Mouse (Mus musculus) thymus, postnatal 10 days (tissue): Measurements from ENCODE around the gene Ralb.

Source experiments
- DNase-seq, 2 experiments: peaks; one replicate each; pipeline ENCODE4 v3.0.0; 2021; ENCODE audit warnings: low spot score in 2 of 2

Gene Ralb

GRCm38 (mm10) chr1:119523826-119524225 is 19.2 kb upstream of the Ralb start:
- DNase-seq, result no peak

GRCm38 (mm10) chr1:119523369-119523768 is 18.8 kb upstream of the Ralb start:
- no peak for DNase-seq

DNA sequence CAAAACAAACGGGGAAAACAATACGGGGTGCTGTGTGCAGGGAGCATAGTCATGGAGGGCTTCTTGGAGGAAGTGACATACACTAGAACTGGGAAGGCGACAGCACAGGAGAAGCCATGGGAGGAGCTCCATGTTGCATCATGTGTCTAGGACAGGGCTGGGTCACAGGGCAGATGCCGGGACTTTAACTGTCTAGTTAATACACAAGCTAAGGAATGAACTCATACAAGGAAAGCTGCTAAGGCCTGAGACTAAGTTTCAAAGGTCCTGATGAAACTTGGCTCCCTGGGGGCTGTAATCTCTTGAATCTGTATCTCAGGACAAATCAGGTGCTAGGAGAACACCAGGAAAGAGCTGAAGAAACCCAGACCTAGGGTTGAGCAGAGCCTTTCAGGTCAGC is 18.1 kb upstream of the Ralb start:
- no peak for DNase-seq

- no peak for DNase-seq
Measured at GRCm38 (mm10) chr1:119521681-119522080, 17.1 kb upstream of the Ralb start.

DNA sequence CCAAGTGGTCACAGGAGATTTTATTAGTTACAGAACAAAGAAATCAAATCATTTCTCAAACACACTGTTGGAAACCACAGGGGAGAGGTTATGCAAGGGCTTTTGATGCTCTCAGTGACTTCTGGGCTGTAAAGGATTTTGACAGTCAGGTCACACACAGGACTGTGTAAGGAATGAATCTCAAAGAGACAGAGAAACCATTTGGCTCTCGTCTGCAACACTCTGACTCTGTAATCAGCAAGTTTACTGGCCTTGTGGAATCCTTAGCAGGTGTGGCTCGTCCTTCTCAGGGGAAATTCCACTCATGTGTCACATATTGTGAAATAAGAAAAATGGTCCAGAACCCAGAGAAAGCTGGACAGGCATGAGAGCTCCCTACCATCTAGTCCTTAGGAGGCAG is 16.4 kb upstream of the Ralb start:
- DNase-seq, result no peak

GRCm38 (mm10) chr1:119519286-119519685 is 14.7 kb upstream of the Ralb start:
- no peak for DNase-seq

DNA sequence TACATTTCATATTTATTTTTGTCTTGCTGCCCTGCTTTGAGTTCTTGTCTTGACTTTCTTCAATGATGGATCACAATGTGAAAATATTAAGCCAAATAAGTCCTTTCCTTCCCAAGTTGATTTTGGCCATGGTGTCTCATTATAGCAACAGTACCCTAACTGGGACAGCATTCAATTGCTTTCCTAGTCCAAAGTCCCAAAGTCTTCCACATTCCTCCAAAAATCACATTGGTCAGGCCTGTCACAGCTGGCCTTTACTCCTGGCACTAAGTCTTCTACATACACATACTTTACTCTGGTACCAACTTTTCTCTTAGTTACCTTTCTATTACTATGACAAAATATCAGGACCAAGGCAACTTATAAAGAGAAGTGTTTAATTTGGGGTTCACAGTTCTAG is 14.2 kb upstream of the Ralb start:
- DNase-seq, result no peak

DNA sequence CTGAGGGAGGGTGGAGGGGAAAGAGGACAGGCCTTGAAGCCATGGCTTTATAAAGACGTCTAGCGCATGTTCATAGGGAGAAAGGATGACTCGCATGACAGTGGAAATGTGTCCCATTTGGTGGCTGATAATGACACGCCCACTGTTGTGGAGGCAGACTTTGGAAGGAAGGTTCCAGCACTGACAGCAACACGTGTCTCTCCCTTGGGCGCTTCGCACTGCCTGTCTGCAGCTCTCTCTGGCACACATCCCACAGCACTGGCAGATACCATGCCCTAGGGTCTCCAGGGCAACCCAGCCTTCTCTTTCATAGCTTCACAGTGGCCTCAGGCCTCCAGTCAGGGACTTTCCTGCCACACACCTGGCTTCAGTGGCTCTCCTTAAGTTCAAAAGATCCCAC is 13.5 kb upstream of the Ralb start:
- DNase-seq, result no peak

- DNase-seq, result no peak
Measured at GRCm38 (mm10) chr1:119510857-119511256, 6.3 kb upstream of the Ralb start.

DNA sequence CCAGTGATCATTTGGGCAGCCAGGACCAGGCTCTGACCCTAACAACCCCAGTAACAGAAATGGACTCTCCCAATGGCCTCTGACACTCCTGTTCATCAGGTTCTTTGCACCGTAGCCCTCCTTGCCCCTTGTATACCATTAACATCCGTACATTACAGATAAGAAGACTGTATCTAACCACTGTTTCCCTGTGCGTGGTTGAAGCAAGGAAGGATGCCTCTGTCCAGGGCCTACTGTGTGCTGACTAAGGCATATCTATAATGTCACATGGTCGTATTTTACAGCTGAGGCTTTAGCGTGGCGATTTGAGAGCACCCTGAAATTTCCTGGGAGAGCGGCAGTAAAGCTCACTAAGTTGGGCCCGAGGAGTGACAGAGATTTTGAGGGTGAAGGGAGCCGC is 5.8 kb upstream of the Ralb start:
- DNase-seq, result no peak

GRCm38 (mm10) chr1:119509474-119509873 is 4.9 kb upstream of the Ralb start:
- no peak for DNase-seq

DNA sequence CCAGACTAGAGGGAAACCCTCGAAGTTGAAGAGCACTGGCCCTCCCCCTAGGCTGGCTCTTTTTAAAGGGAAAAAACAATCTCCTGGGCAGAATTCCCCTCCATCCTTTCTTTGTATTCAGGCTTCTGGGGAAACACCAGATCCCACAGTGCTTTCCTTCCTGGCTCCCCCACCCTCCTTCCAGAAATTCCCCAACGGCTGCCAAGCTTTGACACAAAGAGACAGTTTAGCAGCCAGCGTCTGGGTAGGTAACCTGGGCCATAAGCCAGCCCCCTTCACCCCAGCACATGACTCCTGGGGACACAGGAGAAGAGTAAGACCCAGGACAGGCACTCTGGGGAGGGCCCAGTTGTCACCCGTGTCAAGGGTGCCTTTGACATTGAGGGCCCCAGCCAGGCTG is 4.0 kb upstream of the Ralb start:
- no peak for DNase-seq

DNA sequence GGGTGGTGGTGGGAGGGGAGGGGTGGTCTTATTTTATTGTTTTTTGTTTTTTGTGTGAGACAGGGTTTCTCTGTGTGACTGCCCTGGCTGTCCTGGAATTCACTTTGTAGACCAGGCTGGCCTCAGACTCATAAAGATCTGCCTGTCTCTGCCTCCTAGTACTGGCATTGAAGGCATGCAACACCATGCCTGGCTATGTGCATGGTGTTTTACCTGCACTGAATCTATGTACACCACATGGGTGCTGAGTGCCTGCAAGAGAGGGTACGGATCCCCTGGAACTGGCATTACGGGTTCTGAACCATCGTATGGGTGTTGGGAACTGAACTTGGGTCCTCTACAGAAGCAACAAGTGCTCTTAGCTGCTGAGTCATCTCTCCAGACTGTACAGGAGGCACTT is 1.4 kb upstream of the Ralb start:
- no peak for DNase-seq

GRCm38 (mm10) chr1:119503808-119504207 is 786 bp downstream of the Ralb start:
- DNase-seq, result no peak

- DNase-seq, result no peak
Measured at GRCm38 (mm10) chr1:119503181-119503580, 1.4 kb downstream of the Ralb start.

- DNase-seq, result no peak
Measured at GRCm38 (mm10) chr1:119502729-119503128, 1.9 kb downstream of the Ralb start.

- no peak for DNase-seq
Measured at GRCm38 (mm10) chr1:119501881-119502280, 2.7 kb downstream of the Ralb start.

GRCm38 (mm10) chr1:119499456-119499855 is 5.1 kb downstream of the Ralb start:
- no peak for DNase-seq

GRCm38 (mm10) chr1:119498536-119499231 is 5.9 kb downstream of the Ralb start:
- DNase-seq, result no peak

DNA sequence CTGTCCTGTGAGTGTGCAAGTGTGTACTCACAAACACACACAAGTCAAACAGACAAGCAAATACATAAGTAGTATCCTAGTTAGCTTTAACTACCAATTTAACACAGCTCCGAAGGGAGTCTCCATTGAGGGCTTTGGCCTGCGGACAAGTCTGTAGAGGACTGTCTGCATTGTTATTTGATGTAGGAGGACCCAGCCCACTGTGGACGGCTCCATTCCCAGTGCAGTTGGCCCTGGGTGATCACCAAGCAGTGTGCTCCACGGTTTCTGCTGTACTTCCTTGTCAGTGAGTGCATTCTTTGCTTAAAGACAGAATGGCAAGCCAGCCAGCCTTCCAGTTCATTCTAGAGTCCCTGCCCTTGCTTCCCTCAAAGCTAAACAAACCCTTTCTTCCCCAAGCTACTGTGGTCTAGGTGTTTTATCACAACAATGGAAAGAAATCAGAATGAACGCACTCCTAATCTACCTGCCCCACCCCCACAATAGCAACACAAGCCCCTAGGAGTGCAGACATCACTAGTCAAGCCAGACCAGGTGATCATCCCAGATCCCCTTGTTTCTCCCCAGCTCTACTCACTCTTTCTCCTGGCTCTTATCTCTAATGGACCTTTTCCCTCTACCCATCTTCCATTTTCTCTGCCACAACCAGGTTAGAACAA is 7.1 kb downstream of the Ralb start:
- DNase-seq, result no peak

DNA sequence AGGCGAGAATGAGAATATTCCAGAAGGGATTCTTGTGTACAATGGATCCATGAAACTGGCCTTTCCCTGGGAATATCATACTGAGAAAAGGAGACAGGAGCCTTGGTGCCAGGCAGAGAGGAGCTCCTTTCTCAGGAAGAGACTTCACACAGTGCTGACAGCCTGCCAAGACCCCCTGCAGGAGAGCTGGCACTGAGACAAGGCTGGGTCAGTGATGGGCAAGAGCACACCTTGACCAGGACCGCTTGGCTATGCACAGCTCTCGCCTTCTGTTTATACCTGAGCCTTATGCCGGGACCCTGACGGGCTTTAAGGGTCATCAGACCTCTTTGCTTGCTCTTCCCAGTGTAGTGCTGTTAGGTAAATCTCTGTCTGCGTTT is 9.2 kb downstream of the Ralb start:
- DNase-seq, result no peak

DNA sequence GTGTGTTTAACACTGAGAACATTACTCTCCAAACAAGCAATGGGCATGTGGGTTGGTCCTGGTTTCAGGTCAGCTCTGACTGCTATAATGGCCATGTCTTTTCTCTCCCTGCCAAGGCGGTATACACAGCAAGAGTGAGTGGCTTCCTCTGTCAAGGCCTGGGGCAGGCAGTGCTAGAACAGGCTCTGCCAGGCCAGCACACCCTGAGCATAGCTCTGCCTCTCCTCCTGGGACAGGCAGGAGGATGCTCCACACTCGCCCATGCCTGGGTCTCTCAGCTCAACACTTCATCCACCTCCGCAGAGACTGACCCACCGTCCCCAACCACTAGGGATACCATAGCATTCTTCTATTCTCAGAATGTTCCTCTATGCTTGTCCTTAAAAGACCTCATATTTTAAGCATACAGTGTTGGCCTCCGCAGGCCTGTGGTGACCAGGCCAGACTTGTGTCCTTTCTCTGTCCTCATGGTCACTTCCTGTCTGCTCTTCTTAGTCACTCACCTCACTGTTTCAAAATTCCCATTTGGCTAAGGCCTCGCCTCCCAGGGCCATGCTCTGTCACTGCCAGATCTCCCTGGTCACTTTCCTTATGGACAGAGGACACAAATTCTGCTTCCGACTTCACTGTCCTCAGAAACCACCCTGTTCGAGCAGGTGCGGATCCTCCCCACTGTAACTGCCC is 9.7 kb downstream of the Ralb start:
- DNase-seq, result no peak

DNA sequence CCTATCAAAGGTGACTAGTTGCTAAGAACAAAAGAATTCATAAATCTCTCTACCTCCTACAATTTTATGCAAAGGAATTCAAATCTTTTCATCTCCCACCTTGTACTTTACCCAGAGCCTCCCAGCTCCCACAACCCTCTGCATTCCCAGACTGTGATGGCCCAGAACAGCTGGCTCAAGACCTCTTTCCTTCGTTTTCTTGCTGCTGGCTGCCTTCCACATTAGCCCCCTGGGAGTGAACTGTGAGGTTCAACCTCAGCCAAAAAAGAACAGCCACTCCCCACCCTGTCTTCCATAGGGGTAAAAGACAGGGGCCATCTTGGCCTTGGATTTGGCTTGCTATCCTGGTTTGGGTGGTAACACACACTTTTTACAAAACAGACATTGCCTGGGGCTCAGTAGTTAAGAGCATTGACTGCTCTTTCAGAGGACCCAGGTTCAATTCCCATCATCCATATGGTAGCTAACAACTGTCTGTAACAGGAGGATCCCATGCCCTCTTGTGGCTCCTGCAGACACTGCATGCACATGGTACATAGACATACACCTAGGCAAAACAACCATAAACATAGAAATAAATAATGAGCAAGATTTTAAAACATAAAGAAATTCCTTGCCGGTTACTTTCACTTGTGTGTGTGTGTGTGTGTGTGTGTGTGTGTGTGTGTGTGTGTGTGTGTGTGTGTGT is 10.4 kb downstream of the Ralb start:
- no peak for DNase-seq
